Mouse (Mus musculus) liver, embryonic 12.5 days (tissue): ENCODE results near the gene Qrfp. TPM values are rescaled to one million over a fixed set of nuclear protein-coding genes. Genes with fewer than 3 reads are reported as not detected.

Experiments
- ATAC-seq: fragments of 200-750 bp; cut with Nextera tagmentation; 2 replicates; pipeline ENCODE4 v1.8.0; 2017; ENCODE audit warnings: moderate number of reproducible peaks, mild to moderate bottlenecking, moderate library complexity
- H3K27ac ChIP-seq: fragments of 300-500 bp; sonication (generic); 2 replicates; pipeline ENCODE4 v1.5.1; 2016; ENCODE audit warnings: mild to moderate bottlenecking
- H3K27me3 ChIP-seq: fragments of 300-500 bp; sonication (generic); replicated peaks from 2 replicates; pipeline ENCODE4 v1.6.1; 2016; ENCODE audit warnings: mild to moderate bottlenecking, moderate library complexity
- H3K36me3 ChIP-seq: fragments of 300-500 bp; sonication (generic); 2 replicates; pipeline ENCODE4 v1.6.1; 2016; ENCODE audit warnings: mild to moderate bottlenecking, moderate library complexity
- H3K4me1 ChIP-seq: fragments of 300-500 bp; sonication (generic); 2 replicates; pipeline ENCODE4 v1.6.1; 2016
- H3K4me2 ChIP-seq: fragments of 300-500 bp; sonication (generic); 2 replicates; pipeline ENCODE4 v1.6.1; 2016; ENCODE audit warnings: mild to moderate bottlenecking, moderate library complexity
- H3K4me3 ChIP-seq: fragments of 300-500 bp; sonication (generic); 2 replicates; pipeline ENCODE4 v1.5.1; 2016; ENCODE audit warnings: mild to moderate bottlenecking, moderate library complexity
- H3K9ac ChIP-seq: fragments of 300-500 bp; sonication (generic); 2 replicates; pipeline ENCODE4 v1.6.1; 2016; ENCODE audit warnings: mild to moderate bottlenecking, moderate library complexity
- H3K9me3 ChIP-seq: fragments of 300-500 bp; sonication (generic); replicated peaks from 2 replicates; pipeline ENCODE4 v1.6.1; 2016; ENCODE audit warnings: mild to moderate bottlenecking, moderate library complexity
- whole genome bisulfite sequencing: fragments of 180-500 bp; shearing (Covaris S2); methylation state at CpG from one replicate; pipeline ENCODE4 v1.1.7; 2016; ENCODE audit not compliant: insufficient replicate concordance; 5-methylcytosine and 5-hydroxymethylcytosine counted together
- polyA plus RNA-seq: library from polyadenylated mRNA; unstranded; fragments of >200 nt; fragmentation: Nextera tagmentation; extraction: Ambion mirVana; gene quantifications from 2 replicates; pipeline ENCODE4 v1.2.1, GENCODE M21; 2016

The Qrfp gene
- 0.04 and 0.06 TPM in 2 replicates for polyA plus RNA-seq

DNA sequence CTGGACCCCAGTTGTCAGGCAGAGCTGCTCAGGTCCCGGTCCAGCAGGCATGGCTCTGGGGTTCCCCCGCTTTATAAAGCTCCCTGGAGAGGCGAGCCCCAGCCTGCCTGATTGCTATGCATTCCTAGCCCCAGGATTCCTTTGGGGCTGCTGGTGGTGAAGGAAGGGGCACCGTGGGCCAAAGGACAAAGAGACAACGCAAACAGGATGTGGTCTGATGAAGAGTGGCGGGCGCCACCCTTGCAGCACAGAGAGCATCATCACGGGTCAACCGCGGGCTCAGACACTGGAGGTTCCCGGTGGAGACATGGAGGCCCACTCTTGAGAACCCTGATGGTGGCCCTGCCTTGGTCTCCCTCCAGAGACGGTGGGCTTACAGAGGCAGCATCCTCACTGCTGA lies at the start of gene Qrfp:
Gene Qrfp, minus strand, starts transcription at position 137 of the 400 bp plus-strand sequence.
- Histone ChIP-seq H3K4me2 (no peak within 1 kb of the TSS), H3K4me3 (no peak within 1 kb of the TSS), H3K27ac (no peak within 1 kb of the TSS), H3K9ac (no peak within 1 kb of the TSS; the same call in 1 of the 2 replicates), H3K4me1 (0 out of 2 replicates have a peak, but pooled peaks cover 21% of the 10 kb centered on the region), H3K27me3 (peaks cover 29% of the 10 kb centered on the region; the same call in 1 of the 2 replicates), H3K9me3 (no peaks in the 10 kb centered on the region), H3K36me3 (no peaks in the 10 kb centered on the region)
- no peak for ATAC-seq
- 17% methylated on average over 12 of the region's 12 CpGs for WGBS

DNA sequence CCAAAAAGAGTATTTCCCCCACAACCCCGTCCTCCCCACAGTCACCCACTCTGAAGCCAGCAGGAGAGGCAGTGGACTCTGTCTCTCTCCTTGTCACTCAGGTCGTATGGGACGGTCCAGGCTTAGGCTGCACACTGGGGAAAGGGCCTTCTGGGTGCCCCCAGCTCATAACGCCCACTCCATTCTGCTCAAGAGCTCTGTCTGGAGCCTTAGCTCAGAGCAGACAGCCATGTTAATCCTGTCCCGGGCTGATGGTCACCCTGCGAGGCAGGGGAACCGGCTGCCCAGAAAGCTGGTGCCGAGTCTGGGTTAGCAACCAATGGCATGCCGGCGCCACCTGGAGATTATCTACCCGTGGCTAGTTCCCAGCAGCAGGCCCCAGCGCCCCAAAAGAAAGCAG lies 48.1 kb upstream of the Qrfp start:
- H3K4me3 ChIP-seq, result no peak overlapping the region
- no peak for ATAC-seq
- no peak overlapping the region for H3K27ac ChIP-seq
- H3K4me1 ChIP-seq, result peaks cover 10% of the 10 kb centered on the region
- no peaks in the 10 kb centered on the region for H3K9me3 ChIP-seq
- no peaks in the 10 kb centered on the region for H3K36me3 ChIP-seq
- H3K4me2 ChIP-seq, result no peak overlapping the region
- H3K9ac ChIP-seq, result no peak overlapping the region
- 22% methylated on average over 12 of the region's 12 CpGs for WGBS
- H3K27me3 ChIP-seq, result peaks cover 30% of the 10 kb centered on the region

DNA sequence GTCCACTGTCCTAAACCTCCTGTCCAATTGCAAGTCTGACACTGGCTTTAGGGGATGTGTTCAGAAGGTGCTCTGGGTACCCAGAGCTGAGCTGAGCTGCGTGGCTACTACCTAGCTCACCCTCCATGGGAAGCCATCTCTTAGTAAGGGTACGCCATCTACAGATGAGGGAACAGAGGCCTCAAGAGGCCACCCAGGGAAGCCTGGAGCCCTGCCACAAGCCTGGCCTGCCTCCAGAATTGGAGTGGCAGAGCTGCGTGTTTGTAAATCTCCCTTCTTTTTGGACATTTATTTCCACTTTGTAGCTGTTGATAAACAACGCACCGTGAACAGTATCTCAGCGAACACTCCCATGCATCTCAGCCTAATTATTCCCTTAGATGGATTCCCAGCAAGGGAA lies 46.8 kb upstream of the Qrfp start:
- Histone ChIP-seq H3K9me3 (no peaks in the 10 kb centered on the region), H3K4me1 (peaks cover 10% of the 10 kb centered on the region), H3K4me3 (no peak overlapping the region), H3K4me2 (no peak overlapping the region), H3K27me3 (peaks cover 30% of the 10 kb centered on the region), H3K36me3 (no peaks in the 10 kb centered on the region), H3K27ac (no peak overlapping the region), H3K9ac (no peak overlapping the region)
- ATAC-seq, result no peak
- 65% methylated on average over 6 of the region's 6 CpGs for WGBS

DNA sequence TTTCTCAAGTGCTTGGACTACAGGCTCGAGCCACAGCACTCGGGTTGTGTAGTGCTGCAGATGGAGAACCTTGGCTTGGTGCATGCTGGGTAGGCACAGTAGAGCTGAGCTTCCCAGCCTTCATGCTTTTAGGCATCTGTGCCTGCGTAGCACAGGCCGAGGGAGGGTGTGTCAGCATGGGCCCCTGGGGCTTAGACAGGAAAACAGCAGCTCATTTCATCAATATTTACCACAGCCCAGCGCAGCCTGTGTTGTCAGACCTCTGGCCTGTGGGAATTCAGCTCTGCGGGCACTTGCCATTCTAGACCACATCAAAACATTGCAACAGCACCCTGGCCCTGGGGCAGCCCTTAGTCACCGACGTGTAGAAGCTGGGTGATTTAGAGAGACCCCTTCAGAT lies 45.6 kb upstream of the Qrfp start:
- peaks cover 10% of the 10 kb centered on the region for H3K4me1 ChIP-seq
- no peaks in the 10 kb centered on the region for H3K36me3 ChIP-seq
- H3K4me3 ChIP-seq, result no peak overlapping the region
- H3K9ac ChIP-seq, result no peak overlapping the region
- H3K27me3 ChIP-seq, result peaks cover 36% of the 10 kb centered on the region
- no peaks in the 10 kb centered on the region for H3K9me3 ChIP-seq
- H3K4me2 ChIP-seq, result no peak overlapping the region
- H3K27ac ChIP-seq, result no peak overlapping the region
- ATAC-seq, result 0 out of 2 replicates have a peak, but pooled peaks have one; percentile 27
- 65% methylated on average over 8 of the region's 8 CpGs for WGBS

DNA sequence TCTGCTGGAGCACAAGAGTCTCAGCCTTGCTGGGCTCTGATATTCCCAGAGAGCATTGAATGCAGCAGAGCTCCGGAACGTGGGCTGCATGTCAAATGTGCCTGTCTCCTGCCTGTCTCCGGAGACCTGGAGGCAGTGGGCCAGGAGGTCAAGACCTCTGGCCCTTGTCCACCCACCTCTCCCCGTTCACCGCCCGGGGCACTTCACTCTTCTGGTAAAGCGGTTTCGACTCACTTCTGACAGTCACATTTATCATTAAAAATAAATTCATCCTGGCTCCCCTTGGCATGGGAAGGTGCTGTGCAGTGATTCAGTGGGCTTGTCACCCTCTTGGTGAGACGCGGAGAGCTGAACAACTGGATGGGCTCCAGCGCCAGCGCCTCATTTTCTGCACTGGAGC lies 39.8 kb upstream of the Qrfp start:
- H3K27ac ChIP-seq, result no peak overlapping the region
- no peak overlapping the region for H3K9ac ChIP-seq
- no peak for ATAC-seq
- H3K4me1 ChIP-seq, result peaks cover 31% of the 10 kb centered on the region
- H3K27me3 ChIP-seq, result peaks cover 40% of the 10 kb centered on the region
- H3K4me3 ChIP-seq, result no peak overlapping the region
- WGBS, result 70% methylated on average over 12 of the region's 12 CpGs
- no peaks in the 10 kb centered on the region for H3K36me3 ChIP-seq
- H3K9me3 ChIP-seq, result no peaks in the 10 kb centered on the region
- no peak overlapping the region for H3K4me2 ChIP-seq

DNA sequence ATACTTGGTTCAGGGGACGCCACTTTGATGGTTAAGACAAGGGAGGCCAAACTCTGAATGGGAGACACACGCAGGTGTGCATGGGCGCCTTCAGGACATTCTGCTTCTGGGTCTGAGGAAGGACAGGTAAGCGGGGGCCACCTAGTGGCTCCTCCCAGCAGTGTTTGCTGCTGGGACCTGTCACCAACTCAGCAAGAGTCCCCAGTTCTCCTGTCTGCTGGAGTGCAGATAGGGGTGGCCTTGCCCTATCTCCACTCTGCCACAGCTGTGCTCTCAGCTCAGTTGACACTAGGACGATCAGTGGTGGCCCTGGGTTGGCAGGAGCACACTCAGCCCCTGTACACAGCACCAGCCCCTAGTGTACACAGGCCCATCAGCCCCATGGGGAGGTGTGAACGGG lies 37.5 kb upstream of the Qrfp start:
- Histone ChIP-seq H3K4me2 (no peak overlapping the region), H3K36me3 (no peaks in the 10 kb centered on the region), H3K9ac (no peak overlapping the region), H3K27ac (0 out of 2 replicates have a peak overlapping the region, but pooled peaks have one; percentile 10), H3K4me3 (no peak overlapping the region), H3K4me1 (peaks cover 21% of the 10 kb centered on the region), H3K9me3 (no peaks in the 10 kb centered on the region), H3K27me3 (peaks cover 63% of the 10 kb centered on the region)
- 11% methylated on average over 6 of the region's 6 CpGs for WGBS
- ATAC-seq, result peak; percentile 80

DNA sequence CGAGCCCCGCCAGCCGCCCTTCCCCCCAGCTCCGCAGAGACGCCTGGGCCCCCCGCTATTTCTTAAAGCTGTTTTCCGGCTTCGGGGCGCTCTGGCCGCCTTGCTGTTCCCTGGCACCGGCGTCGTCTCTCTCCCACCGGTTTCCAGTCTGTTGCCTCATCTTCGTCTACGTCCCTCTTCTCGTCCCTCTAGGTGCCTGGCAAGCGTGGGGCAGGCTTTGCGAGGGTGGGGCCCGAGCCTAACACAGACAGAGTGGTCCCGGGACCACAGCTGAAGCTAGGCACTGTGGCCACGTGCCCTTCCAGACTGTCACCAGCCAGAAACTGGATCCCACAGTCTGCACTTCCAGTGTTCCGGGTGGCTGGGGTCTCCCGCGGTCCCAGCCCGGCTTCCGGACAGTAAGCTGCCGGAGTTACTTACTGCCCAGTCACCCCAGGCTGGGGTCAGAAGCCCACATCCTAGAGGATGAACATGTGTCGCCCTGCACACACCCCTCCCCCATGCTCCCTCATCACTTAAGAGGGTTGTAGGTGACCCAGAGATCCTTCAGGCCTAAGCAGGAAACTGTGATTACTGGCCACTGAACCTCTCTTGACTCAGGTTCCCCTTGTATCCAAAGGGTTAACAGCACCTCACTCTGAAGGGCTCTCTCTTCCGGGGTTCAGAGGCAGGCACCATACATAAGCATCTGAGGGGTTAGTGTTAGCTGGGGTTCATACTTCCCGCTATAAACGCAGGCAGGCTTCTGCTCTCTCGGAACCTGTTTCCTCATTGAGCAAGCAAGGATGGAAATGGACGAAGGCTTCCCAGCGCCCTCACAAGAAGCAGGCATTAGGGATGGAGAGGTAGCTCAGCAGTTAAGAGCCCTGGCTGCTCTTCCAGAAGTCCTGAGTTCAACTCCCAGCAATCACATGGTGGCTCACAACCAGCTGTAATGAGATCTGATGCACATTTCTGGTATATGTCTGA lies 36.6 kb upstream of the Qrfp start:
- Histone ChIP-seq H3K4me2 (peak overlapping the region; percentile 73), H3K27ac (no peak overlapping the region), H3K9me3 (no peaks in the 10 kb centered on the region), H3K9ac (no peak overlapping the region), H3K36me3 (no peaks in the 10 kb centered on the region), H3K4me1 (peaks cover 21% of the 10 kb centered on the region), H3K4me3 (peak overlapping the region; percentile 49), H3K27me3 (peaks cover 70% of the 10 kb centered on the region)
- WGBS, result 3% methylated on average over 35 of the region's 35 CpGs
- ATAC-seq, result no peak

DNA sequence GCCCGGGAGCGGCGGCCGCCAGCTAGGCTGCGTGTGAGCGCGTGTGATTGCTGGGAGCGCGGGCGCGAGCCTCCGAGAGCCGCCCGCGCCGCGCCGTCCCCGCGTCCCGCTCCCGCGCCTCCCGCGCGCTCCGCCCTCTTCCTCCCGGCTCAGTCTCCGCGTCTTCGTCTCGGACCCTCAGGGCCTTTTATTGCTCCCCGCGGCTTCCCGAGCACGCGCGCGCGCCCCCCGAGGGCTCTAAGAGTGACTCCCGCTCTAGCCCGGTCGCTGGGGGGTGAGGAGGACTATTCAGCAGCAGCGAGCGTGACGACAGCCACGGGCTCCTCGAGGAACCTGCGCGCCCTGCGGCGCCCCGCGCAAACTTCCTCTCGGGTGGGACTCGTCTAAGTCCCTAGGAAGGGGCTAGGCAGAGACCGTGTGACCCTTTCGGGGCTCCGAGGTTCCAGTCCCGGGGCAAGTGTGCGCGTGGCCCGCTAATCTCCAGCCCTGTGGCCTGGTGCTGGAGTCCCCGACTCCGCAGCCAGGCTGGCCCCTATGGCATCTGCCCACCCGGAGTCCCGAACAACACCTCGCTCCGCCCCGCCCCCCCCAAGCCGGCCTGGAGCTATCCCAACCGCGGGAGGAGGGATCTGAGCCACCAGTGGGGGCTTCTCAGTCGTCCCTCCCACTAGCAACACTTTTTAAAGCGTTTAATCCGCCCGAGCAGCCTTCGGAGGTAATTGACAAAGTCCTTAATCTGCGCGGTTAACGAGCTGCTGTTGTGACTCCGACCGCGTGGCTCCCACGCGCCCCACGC lies 35.7 kb upstream of the Qrfp start, which contains the start of gene Fibcd1:
Gene Fibcd1, minus strand, starts transcription at position 110 of the 796 bp plus-strand sequence.
- WGBS, result 2% methylated on average over 65 of the region's 88 CpGs

DNA sequence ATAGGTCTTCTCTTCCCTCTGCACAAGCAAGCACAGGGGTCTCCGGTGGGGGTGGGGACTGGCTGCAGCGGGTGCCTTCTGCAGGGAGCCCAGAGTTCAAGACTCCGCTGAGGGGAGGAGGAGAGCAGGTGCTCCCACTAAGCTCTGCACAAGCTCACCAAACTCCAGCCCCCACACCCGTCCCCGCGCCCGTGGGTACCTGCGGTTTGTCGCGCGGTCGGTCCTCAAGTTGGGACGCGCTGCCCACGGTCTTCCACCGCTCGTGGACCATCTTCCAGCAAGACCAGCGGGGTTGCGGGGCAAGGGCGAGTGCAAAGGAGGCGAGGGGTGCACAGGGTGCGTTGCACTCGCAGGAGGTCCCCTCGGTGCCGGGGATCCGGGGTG lies 35.1 kb upstream of the Qrfp start:
- no peak for ATAC-seq
- H3K9ac ChIP-seq, result peak overlapping the region; percentile 48

More for the DNA sequence above, 35.7 kb upstream of the Qrfp start, which contains the start of gene Fibcd1:
- H3K27me3 ChIP-seq, result peaks cover 74% of the 10 kb centered on the region
- peak within 1 kb of the TSS; percentile 73 for H3K4me2 ChIP-seq
- ATAC-seq, result no peak
- H3K4me1 ChIP-seq, result peaks cover 21% of the 10 kb centered on the region
- no peaks in the 10 kb centered on the region for H3K36me3 ChIP-seq
- H3K27ac ChIP-seq, result no peak within 1 kb of the TSS
- peak within 1 kb of the TSS; percentile 48 for H3K9ac ChIP-seq
- peak within 1 kb of the TSS; percentile 49 for H3K4me3 ChIP-seq
- no peaks in the 10 kb centered on the region for H3K9me3 ChIP-seq

DNA sequence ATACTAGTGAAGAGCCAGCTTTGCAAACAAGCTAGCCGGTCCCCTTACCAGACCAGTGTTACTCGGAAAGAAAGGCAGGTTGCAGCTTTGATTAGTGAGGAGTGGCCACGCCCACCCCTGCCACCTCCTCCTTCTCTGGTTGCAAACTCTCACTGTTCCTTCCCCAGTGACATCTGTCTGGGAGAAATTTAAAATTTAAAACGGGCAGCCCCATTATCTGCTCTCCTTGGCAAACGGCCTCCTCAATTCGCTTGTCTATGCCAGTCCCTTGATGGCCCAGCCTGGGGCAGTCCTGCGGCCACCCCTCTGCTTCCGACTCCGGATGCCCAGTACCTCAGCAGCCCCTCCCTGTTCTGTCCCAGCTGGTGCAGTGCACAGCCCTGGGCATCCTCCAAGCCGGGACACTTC lies 34.4 kb upstream of the Qrfp start:
- no peaks in the 10 kb centered on the region for H3K36me3 ChIP-seq
- no peaks in the 10 kb centered on the region for H3K9me3 ChIP-seq
- ATAC-seq, result no peak
- H3K4me3 ChIP-seq, result no peak overlapping the region
- no peak overlapping the region for H3K4me2 ChIP-seq
- peaks cover 86% of the 10 kb centered on the region for H3K27me3 ChIP-seq
- H3K9ac ChIP-seq, result no peak overlapping the region
- no peak overlapping the region for H3K27ac ChIP-seq
- WGBS, result 12% methylated on average over 10 of the region's 10 CpGs
- H3K4me1 ChIP-seq, result peaks cover 21% of the 10 kb centered on the region

More for the DNA sequence above, 35.1 kb upstream of the Qrfp start:
- H3K4me1 ChIP-seq, result peaks cover 21% of the 10 kb centered on the region
- no peaks in the 10 kb centered on the region for H3K9me3 ChIP-seq
- no peak overlapping the region for H3K27ac ChIP-seq
- H3K36me3 ChIP-seq, result no peaks in the 10 kb centered on the region
- H3K4me3 ChIP-seq, result peak overlapping the region; percentile 49
- H3K4me2 ChIP-seq, result peak overlapping the region; percentile 73
- H3K27me3 ChIP-seq, result peaks cover 79% of the 10 kb centered on the region
- WGBS, result 4% methylated on average over 25 of the region's 26 CpGs

DNA sequence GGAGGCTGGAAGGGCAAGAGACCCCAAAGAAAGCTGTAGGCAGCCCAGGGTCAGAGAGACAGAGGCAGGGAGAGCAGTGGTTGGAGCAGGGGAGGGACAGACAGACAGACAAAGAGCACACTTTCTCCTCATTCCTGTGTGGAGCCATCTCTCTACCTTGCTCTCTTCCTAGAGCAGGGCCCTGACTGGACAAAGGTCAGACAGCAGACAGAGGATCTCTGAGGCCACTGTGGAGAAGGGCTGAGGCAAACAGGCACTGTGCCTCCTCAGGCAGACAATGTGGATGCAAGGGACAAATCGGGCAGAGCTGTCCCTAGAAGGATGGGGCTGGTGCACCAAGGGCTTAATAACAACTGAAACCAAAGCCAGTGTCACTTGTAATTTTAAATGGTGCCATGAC lies 28.5 kb upstream of the Qrfp start:
- Histone ChIP-seq H3K4me3 (no peak overlapping the region), H3K36me3 (no peaks in the 10 kb centered on the region), H3K9me3 (no peaks in the 10 kb centered on the region), H3K27ac (no peak overlapping the region), H3K4me1 (no peaks in the 10 kb centered on the region), H3K27me3 (peaks cover 84% of the 10 kb centered on the region), H3K4me2 (no peak overlapping the region), H3K9ac (no peak overlapping the region)
- no peak for ATAC-seq
- 48% methylated on average over 1 of the region's 1 CpGs for WGBS

DNA sequence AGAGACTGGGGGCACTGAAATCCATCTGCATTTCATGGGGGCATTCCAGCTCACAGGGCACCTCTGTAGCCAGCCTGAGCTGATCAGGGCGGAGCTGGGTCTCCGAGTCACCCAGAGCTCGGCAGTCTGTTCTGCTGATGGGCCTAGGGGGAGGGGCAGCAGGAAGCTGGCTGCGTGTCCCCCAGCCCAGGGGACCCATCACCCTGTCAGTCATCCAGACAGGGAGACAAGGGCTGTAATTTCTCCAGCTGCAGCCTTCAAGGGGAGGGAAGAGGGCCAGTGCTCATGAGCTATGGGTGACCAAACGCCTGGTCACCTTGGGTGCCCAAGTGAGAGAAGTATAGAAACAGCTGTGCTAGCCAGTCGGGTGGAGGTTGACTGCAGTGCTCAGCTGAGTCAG lies 26.6 kb upstream of the Qrfp start:
- H3K4me1 ChIP-seq, result no peaks in the 10 kb centered on the region
- H3K9me3 ChIP-seq, result no peaks in the 10 kb centered on the region
- peaks cover 80% of the 10 kb centered on the region for H3K27me3 ChIP-seq
- H3K4me2 ChIP-seq, result no peak overlapping the region
- no peak overlapping the region for H3K4me3 ChIP-seq
- H3K27ac ChIP-seq, result no peak overlapping the region
- WGBS, result 21% methylated on average over 6 of the region's 6 CpGs
- H3K9ac ChIP-seq, result no peak overlapping the region
- H3K36me3 ChIP-seq, result no peaks in the 10 kb centered on the region
- ATAC-seq, result no peak
